Mouse (Mus musculus) layer of hippocampus, adult 6 months (tissue): ENCODE data around the gene Ptrhd1. TPM values are rescaled to one million over a fixed set of nuclear protein-coding genes. Genes with fewer than 3 reads are reported as not detected.

Experiments used
- long read RNA-seq, 2 experiments: library from polyadenylated mRNA; unstranded; transcript quantifications; one replicate each; pipeline ENCODE4 v2.0.0; 2019 to 2020
- polyA plus RNA-seq: library from polyadenylated mRNA; unstranded; fragments of <200 nt; fragmentation: Nextera tagmentation; gene quantifications from 2 replicates; pipeline ENCODE4 v1.2.3, GENCODE M21; 2021

The Ptrhd1 gene
- 9.4 and 10.3 TPM in 2 replicates for polyA plus RNA-seq
- long read RNA-seq, experiment 1, transcript Ptrhd1-201 (2 exons, 3,840 nt): major isoform, 22 of 24 reads
- long read RNA-seq, experiment 1, partial matches to known transcripts: 0 of 24 reads
- long read RNA-seq, experiment 1, other reads (novel, unspliced or antisense): 2 of 24 reads
- long read RNA-seq, experiment 2, transcript Ptrhd1-201 (2 exons, 3,840 nt): major isoform, 19 of 20 reads
- long read RNA-seq, experiment 2, partial matches to known transcripts: 0 of 20 reads
- long read RNA-seq, experiment 2, other reads (novel, unspliced or antisense): 1 of 20 reads

GRCm38 (mm10) chr12:4233572-4234508 lies at the start of gene Ptrhd1, which contains the start of gene Cenpo:
TSS of gene Ptrhd1 (plus strand) at chr12:4234027.
TSS of gene Cenpo (minus strand) at chr12:4234294.

Other genes starting within 250 kb of the Ptrhd1 start
- gene Efr3b, start 195.1 kb upstream of the Ptrhd1 start, polyA plus RNA-seq: 31.2 and 34.8 TPM in 2 replicates
- gene Dnajc27, start 151.4 kb upstream of the Ptrhd1 start, polyA plus RNA-seq: 37.9 and 39.7 TPM in 2 replicates
- 18.2 and 25.1 TPM in 2 replicates for gene Adcy3, start 100.9 kb upstream of the Ptrhd1 start, polyA plus RNA-seq
- gene Cenpo, start 267 bp downstream of the Ptrhd1 start, polyA plus RNA-seq: 0.84 and 1.1 TPM in 2 replicates
- gene Ncoa1, start 243.2 kb downstream of the Ptrhd1 start, polyA plus RNA-seq: 36.8 and 38.3 TPM in 2 replicates